Mouse (Mus musculus): ENCODE measurements around the gene Gstm6.
"Not testable (repeated sequence)": the region's sequence is repeated elsewhere in the genome, so short reads cannot be mapped to it uniquely, and the experiment has no call there.

The Gstm6 gene

DNA sequence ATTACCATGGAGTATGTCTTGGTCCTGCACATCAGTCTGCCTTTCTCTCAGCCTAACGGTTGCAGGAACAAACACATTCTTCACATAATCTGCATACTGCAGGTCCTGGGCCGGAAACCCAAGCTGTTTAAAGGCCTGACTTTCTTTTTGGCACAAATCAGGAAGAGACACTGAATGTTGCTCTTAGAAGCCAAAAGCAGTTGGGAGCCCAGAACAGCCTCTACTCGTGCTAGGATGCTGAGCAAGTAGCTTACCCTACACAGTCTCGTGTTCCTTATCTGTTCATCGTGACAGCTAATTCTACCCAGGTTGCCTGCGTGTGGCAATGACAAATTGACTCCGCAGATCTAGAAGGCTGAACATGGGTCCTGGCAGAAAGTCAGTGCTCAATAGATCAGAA, 3.0 kb downstream of the Gstm6 start:
- DNase-seq: no peak

DNA sequence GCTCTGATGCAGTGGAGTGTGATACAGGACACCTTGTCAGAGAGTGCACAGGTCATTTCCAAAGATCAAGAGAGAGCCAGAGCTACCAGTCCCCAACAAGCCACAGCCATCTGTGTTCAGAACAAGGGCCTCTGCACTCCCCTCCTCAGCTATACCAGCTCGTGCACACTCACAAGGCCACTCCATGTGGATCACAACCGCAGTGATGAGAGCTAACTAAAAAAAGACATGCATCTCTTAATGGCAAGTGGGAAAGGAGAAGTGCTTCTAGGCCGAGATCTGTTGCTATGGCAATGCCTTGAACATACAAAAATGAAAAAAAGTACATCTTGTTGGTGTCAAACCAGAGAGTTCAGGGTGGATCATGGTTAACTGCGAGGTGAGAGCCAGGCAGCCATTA, 3.7 kb downstream of the Gstm6 start:
- no peak for DNase-seq

DNA sequence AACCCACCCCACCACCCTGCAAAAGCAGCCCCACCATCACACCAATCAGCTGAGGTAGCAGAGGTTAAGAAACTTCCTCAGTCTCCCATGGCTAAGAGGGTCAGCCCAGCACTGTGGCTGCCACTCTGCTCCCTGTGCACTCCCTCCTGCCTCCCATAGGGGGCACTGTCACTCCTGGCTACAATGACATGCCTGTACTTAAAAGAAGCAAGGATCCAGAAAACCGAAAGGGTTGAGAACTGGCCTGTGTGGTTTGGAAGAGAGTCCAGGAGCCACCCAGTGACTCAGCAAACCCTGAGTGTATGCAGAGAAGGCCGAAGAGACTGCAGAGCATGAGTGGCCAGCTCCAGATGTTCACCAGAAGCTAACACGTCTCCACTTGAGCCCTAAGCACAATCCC, 4.1 kb downstream of the Gstm6 start:
- DNase-seq: peak; percentile 38

DNA sequence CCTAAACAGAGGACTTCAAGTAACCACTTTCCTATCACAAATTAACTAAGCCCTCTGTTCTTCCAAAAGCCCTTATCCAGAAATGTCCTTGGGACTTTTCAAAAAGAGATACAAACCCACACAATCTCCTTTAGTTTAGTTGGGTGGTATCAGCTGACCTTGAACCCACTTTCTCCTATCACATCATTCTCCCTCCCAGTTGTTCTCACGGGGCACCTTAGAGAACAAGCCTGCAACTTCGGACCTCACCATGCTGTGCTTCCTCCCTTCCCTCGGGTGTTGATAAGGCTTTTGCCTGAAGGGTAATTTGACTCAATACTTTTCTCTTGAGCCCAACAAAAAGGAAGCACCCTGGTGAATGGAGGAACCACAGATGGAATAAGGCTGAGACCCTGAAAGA, 7.7 kb downstream of the Gstm6 start:
- no peak for DNase-seq

DNA sequence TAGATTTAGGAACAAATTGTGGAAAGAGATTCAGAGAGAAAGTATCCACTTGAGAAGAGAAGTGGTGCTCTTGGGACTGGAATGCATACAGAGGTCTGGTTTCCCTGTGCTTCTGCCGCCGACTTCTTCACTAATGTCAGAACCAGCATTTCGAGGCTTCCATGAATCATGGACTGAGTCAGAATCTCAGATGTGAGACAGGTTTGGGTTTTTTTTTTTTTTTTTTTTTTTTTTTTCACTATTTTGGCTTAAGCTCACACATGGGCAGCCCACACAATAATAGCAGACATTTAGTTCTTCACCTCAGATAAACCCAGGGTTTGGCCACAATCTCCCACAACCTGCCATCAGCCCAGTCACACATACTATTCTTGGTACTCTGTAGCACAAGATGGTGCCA, 8.3 kb downstream of the Gstm6 start:
- DNase-seq: no peak

DNA sequence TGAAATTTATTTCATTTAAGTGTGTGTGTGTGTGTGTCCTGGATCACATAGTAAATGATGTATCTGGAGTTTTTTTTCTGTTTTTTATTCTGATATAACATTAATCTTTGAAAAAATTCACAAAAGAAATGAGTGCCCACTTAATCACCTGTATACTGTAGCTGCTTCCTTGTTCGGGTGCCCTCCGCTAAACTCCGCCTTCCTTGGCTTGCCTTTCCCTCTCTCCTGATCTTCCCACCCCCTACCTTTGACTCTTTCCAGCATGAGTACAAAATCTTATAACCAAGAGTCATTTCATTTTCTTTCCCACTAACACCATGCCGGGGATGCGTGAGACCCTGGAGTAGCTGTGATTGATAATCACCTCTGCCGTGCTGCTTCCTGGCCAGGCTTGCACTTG, 11.4 kb downstream of the Gstm6 start:
- DNase-seq: no peak

DNA sequence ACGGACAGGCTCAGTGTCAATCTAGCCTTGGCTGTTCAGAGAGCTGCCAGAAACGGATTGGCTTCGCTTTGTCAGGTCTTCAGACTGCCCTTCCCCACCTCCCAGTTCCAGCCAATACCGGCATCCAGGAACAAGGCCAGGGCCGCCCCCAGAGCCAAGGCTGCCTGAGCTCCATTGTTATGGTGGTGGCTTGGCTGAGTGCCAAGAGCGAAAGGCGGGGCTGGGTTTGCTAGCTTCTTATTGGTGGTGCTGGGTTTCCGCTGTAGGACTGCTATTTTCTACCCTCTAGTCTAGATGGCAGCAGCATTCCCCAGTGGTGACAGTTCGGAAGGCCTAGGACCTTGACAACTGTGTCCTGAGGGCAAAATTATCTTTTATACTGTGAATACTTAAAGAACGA, 11.9 kb downstream of the Gstm6 start, which contains the start of gene Gstm7:
Gene Gstm7 (minus strand): TSS at position 148 of the 400 bp plus-strand sequence.
- DNase-seq: peak; percentile 97

DNA sequence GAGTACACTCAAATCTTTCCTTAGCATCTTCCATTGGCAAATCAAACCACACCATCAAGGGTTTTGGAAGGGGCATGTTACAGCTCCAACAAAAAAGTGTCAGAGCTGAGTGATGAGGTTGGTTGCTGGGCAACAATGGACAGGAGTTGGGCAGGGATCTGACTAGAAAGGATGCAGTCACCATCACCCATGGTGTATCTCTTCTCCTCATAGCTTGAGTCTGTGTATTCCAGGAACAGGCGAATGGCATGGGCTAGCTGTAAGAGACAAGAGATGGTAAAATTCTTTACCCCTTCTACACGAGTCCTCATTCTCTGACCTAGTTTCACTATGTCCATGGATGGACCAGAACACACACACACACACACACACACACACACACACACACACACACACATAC, 12.4 kb downstream of the Gstm6 start:
- no peak for DNase-seq

DNA sequence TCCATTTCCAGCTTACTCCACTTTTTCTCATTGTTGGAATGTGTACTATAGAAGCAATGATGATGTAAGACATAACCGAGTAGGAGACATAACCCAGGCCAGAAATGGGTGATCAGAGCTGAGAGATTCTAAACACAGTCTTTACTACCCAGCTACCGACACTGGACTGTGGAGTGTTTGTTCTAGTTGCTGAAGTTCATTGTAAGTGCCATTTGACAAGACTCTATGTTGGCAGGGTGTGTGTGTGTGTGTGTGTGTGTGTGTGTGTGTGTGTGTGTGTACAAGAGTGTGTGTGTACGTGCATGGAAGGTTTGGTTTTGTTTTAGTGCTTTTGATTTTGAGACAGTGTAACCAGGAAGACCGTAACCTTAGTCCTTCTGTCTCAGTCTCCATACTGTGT, 13.8 kb downstream of the Gstm6 start:
- DNase-seq: no peak

DNA sequence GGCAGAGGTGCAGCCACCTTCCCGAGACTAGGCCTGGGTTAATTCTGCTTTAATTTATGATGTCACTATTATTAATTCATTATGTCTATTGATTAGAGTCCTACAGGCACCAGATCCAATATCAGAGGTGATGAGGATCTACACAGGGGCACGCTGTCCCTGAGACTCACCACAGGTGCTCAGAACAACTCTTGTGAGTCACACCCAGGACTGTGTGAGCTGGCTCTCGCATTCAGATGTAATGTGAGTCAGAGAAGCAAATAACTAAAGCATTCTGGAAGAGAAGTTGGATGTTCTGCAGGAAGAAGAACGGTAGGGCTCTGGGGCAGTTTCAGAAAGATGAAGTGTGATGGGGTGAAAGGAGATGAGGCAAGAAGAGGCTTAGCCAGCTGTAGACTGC, 14.3 kb downstream of the Gstm6 start:
- no peak for DNase-seq

DNA sequence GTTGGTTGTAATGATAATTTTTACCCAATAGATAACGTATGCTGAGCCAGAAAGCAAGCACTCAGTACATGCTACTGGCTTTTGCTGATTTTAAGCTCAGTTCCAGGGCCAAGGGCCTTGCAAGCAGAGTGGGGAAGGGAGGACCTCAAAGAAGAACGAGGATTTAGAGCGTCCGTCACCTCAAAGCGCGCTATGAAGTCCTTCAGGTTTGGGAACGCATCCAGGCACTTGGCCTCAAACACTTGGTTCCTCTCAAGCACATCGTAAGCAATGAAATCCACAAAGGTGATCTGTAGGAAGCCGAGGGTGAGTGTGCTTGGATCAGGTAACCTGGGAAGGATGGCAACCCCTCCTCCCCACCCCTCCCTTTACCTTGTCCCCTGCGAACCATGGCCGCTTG, 14.9 kb downstream of the Gstm6 start:
- DNase-seq: no peak

DNA sequence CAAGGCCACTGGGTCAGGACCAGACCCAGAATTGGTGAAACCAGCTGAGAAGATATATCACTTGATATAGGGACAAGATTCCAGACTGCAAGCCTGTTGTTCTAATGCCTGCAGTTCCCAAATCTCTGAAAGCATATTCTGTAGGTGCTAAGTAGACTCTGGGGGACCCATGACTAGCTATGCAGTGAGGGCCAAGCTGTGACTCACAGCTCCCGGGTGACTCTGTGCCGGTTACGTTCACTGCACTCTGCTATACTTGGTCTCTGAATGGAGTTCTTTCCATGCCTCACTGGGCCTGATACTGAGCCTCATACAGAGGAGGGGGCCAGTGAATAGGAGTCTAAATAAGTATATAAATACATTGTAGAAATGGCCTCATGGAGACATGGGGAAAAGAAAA, 15.7 kb downstream of the Gstm6 start:
- no peak for DNase-seq

DNA sequence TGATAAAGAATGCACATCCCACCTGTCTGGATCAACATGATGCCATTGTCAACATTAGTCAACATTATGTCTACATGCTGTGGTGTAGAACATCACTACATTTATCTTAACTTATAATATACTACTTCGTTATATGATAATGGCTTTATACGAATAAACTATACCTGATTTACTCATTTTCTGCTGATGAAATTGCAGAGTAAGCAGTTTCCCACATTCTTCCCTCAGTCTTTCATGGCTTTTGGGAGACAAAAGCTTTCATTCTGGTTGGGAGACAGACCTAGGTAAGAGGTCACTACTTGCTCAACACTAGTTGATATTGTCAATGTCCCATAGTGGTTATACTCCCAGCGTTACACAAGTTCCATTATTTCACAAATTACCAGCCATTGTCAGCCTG, 18.2 kb downstream of the Gstm6 start:
- no peak for DNase-seq

DNA sequence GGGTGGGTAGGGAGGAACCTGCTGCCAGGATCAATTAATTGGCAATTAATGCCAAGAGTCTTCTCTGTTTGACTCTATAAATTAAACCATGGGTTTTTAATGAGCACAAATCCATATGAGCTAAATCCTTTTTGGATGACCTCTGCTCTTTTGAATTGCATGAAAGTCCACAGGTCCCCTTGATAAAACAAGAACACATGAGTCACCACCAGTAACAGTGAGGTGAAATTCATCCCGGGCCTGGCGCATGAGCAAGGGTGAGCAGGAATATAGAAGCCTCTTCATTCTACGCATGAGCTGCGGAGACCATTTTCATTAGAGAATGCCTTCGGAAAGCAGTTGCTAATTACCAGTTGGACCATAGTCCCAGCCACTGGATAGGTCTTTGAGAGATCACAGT, 23.2 kb downstream of the Gstm6 start:
- DNase-seq: no peak

DNA sequence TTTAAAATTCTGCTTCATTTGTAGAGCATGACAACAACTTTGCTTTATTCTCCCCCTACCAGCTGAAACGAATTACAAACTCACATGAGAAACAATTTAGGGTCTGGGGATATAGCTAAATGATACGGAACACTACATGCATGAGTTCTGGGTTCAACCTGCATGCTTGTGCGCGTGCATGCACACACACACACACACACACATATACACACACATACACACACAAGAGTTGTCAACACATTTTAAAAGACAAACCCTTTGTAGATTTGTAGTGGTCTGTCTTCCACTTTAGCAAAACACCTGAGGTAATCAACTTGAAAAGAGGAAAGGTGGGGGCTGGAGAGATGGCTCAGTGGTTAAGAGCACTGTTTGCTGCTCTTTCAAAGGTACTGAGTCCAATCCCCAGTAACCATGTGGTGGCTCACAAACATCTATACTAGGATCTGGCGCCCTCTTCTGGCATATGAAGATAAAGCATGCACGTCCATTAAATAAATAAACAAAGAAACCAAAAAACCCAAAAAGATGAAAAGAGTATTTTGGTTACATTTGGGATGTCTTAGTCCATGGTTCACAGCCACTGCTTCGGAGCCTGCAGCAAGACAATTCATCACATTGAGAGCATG, 25.7 kb downstream of the Gstm6 start:
- DNase-seq: peak; percentile 62

DNA sequence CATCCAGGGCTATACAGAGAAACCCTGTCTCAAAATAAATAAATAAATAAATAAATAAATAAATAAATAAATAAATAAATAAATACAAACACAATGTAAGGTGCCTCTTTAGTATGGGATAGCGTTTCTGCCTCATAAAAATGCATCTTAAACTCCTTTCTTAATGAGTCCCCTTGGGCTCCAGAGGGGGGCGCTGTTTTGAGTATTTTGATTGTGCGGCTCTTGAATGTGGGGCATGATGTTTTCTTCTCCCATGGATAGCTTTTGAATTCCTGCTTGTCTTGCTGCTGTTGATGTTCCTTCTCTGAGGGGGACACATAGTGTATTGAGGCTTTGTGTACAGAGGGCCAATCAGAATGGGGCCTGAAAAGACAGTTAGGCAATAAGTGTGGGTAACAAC, 26.5 kb downstream of the Gstm6 start:
- DNase-seq: no peak

DNA sequence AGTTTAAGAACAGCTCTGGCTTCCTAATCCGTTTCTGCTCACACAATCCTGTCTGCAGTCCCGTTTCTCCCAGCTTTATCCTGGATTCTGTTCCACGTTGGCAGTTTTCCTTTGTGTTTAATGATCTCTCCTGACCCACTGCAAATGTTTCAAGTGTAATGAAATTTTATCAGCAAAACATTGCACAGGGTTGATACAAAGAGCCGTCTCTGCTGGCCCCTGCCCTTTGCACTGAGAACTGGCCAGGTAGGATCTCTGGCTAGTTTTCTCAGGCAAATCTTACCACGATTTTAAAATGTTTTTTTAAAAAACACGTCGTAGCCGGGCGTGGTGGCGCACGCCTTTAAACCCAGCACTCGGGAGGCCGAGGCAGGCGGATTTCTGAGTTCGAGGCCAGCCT, 26.9 kb downstream of the Gstm6 start:
- DNase-seq: no peak

DNA sequence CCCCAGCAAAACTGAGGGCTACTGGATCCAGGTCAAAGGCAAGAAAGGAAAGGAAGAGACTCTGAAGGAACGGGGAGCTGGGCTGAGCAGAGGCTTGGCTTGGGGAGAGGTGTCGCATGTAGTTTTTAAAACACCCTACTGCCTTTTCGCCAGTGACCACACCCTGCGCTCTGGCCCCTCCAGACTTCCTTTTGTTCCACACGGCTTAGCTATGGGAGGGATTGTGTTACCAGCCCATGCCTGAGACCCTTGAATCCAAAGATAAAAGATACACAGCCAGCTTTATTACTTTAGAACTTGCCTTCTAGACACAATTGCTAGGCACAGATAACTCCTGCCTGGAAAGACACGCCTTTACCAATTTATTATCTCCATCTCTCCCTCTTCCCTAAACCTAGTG, 37.6 kb downstream of the Gstm6 start:
- no peak for DNase-seq

DNA sequence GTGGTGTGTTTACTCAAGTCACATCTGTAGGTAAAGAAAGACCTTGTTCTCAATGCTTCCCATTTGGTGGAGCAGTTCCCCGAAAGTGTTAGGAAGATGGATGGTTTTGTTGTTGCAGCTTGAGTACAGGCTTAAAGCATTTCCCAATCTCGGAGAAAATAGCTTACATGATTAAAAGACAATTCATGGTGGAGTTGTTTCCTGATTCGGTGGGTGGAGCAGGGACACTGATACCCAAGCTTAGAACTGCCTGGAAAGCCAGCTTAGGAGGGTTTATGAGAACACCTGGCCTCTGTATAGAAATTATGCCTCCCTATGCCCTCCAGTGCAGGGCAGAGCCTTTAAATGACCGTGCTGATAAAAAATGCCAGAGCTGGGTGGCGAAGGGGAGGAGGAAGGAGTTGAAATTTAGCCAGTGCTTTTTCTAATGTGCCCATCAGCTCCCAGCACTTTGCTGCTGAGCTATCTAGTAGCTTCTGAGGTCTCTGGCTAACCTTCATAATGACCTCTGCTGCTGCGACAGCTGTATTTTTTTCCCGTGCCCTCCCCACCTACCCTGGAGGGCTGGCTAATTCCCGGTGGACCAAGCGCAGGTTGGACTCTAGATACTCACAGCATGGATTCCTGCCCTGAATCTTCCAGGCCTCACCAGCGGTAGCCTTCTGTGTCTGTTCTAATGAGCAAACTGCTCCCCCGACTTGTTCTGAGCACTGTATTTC, 42.4 kb downstream of the Gstm6 start:
- no peak for DNase-seq

DNA sequence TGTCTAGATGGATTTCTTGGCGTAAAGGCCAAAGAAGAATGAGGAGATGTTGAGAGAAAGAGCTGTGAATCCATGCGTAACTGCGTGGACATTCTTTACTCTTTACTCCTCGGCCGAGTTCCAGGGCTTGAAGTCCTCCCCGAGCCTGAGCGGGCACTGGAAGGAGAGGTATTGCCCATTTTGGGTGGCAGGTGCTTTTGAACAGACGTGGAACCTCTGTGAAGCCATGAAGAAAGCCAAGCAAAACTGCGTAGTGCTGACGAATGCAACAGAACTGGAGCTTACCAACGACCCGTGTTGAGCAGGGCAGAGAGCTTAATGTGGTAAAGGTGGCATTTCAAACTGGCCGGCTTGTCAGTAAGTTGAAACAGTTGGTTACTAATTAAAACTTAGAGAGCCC, 44.9 kb downstream of the Gstm6 start:
- DNase-seq: no peak

DNA sequence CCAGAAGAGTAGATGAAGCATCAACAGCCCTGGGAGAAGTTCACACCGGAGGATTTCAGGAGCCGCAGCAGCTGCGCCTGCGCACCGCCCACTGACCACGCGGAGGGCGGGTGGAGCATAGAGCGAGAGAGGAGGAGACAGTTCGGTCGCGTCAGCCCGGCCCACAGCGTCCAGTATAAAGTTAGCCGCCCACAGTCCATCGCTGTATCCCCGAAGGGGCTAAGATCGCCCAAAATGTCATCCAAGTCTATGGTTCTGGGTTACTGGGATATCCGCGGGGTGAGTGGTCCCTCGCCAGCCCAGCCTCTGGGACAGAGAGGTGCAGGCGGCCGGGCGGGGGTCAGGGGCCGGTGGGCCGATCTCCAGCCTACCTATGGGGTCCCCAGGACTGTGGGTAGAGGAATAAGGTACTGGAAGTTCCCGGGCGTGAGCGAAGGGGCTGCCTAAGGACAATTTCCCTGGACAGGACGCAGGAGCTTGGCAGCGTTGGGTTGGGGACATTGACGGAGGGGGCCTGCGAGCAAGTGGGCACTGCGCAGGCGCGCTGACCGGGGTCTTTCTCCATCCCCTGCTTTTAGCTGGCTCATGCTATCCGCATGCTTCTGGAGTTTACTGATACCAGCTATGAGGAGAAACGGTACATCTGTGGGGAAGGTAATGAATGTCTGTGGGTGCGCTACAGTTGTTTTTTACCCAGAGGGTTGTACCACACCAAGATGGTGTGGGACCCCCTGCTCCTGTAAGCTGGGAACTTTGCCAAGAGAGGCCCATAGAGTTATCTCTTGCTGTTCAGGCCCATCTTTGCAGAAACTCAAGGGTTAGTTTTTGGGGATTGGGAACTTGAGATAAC, 47.6 kb downstream of the Gstm6 start, which contains the start of gene Gstm5:
Gene Gstm5 (plus strand): TSS at position 102 of the 850 bp plus-strand sequence.
- DNase-seq: peak; percentile 85

DNA sequence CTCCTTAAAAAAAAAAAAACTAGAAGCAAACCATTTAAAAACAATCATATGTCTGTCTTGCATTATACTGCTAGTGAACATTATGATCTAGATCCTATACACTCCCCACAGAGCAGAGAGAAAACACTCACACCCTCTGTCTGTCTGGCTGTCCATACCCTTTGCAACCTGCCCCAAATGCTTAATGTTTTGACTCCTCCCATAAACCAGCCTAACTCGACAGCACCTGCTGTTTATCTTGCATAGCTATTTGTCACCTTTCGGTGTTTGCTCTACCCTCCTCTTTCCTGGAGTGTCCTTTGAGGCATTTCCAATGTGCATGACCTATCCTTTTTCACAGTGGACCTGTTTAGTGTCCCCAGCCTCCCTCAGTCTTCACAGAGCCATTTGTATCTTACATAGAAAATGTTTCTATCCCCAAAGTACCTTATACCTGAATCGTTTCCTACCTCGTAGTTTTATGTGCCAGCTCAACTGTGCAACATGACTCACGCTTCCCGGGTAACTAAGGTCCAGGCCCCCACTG, 48.3 kb downstream of the Gstm6 start:
- DNase-seq: no peak

DNA sequence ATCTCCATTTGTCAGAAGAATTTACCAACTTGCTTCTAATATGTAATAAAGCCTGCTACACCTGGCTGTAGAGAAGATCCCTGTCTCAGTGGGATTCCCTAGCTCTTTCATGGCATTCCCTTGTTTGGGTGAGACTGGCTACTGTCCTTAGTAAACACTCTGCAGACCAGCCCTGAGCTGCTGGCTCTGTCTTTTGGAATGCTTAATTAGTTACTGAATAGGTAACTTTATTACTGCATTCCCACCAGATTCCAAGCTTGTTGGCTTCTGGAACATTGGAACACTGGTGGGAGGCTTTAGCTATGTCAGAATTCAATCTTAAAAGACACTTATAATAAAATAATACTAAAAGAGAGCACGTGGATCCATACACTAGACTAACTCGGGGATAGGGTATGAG, 54.3 kb downstream of the Gstm6 start:
- DNase-seq: not testable (repeated sequence)
